Mouse (Mus musculus) MEL (cell line): Measurements from ENCODE around the gene Tec.

Source experiments
- CTCF ChIP-seq, 3 experiments: IDR thresholded peaks in 2 of 3; conservative IDR thresholded peaks in 1 of 3; 2 replicates each; pipeline ENCODE4 v1.5.1; 2011 to 2012; ENCODE audit warnings: low read length in 3 of 3, low read depth in 2 of 3, mild to moderate bottlenecking in 2 of 3, improper control_type of control experiment in 1 of 3, inconsistent platforms in 1 of 3, mixed read lengths in 1 of 3, moderate library complexity in 1 of 3; ENCODE audit not compliant: control insufficient read depth in 1 of 3, insufficient read depth in 1 of 3, poor library complexity in 1 of 3, severe bottlenecking in 1 of 3
- GATA1 ChIP-seq: IDR thresholded peaks from 2 replicates; pipeline ENCODE4 v1.6.1; 2011; ENCODE audit warnings: low read depth, low read length, improper control_type of control experiment
- JUND ChIP-seq: IDR thresholded peaks from 2 replicates; pipeline ENCODE4 v1.6.1; 2011; ENCODE audit warnings: low read depth, mild to moderate bottlenecking, improper control_type of control experiment, low read length
- MAZ ChIP-seq: IDR thresholded peaks from 2 replicates; pipeline ENCODE4 v1.6.1; 2012; ENCODE audit warnings: low read depth, mild to moderate bottlenecking, inconsistent platforms, low read length, improper control_type of control experiment
- MXI1 ChIP-seq: IDR thresholded peaks from 2 replicates; pipeline ENCODE4 v1.6.1; 2011; ENCODE audit warnings: mild to moderate bottlenecking, low read depth, low read length, improper control_type of control experiment
- POLR2A ChIP-seq, 2 experiments: IDR thresholded peaks; 2 replicates each; pipeline ENCODE4 v1.6.1; 2011 to 2012; ENCODE audit warnings: low read length in 2 of 2, mild to moderate bottlenecking in 2 of 2, control low read depth in 1 of 2, improper control_type of control experiment in 1 of 2, low read depth in 1 of 2, moderate library complexity in 1 of 2; ENCODE audit not compliant: control insufficient read depth in 1 of 2, insufficient read depth in 1 of 2, poor library complexity in 1 of 2
- POLR2AphosphoS2 ChIP-seq: IDR thresholded peaks from 2 replicates; pipeline ENCODE4 v1.6.1; 2011; ENCODE audit warnings: low read length, improper control_type of control experiment
- TCF12 ChIP-seq: IDR thresholded peaks from 2 replicates; pipeline ENCODE4 v1.6.1; 2014; ENCODE audit warnings: low read depth, mild to moderate bottlenecking, inconsistent platforms, low read length, improper control_type of control experiment, moderate library complexity
- UBTF ChIP-seq: IDR thresholded peaks from 2 replicates; pipeline ENCODE4 v1.6.1; 2012; ENCODE audit warnings: low read depth, mild to moderate bottlenecking, inconsistent platforms, low read length, improper control_type of control experiment, moderate library complexity, borderline replicate concordance; ENCODE audit not compliant: insufficient read depth
- USF1 ChIP-seq: IDR thresholded peaks from 2 replicates; pipeline ENCODE4 v1.6.1; 2014; ENCODE audit warnings: low read depth, mild to moderate bottlenecking, inconsistent platforms, low read length, improper control_type of control experiment, moderate library complexity
- ZC3H11A ChIP-seq: IDR thresholded peaks from 2 replicates; pipeline ENCODE4 v1.6.1; 2012; ENCODE audit warnings: low read depth, mild to moderate bottlenecking, inconsistent platforms, low read length, improper control_type of control experiment
- ZNF384 ChIP-seq: IDR thresholded peaks from 2 replicates; pipeline ENCODE4 v1.6.1; 2012; ENCODE audit warnings: low read depth, mild to moderate bottlenecking, inconsistent platforms, low read length, improper control_type of control experiment

- no peak for TF ChIP-seq POLR2A (IDR thresholded peaks at IDR 0.05; ENCODE audit: control insufficient read depth in 1 of 2, insufficient read depth in 1 of 2, low read depth in 1 of 2, low read length in 2 of 2, poor library complexity in 1 of 2)
- no peak for TF ChIP-seq MAZ
- TF ChIP-seq POLR2AphosphoS2, result no peak
- TF ChIP-seq CTCF (IDR thresholded peaks at IDR 0.05 in 2 of 3, conservative IDR thresholded peaks at IDR 0.05 in 1 of 3; ENCODE audit: control insufficient read depth in 1 of 3, insufficient read depth in 1 of 3, low read depth in 2 of 3, low read length in 3 of 3, poor library complexity in 1 of 3, severe bottlenecking in 1 of 3), result no peak
- TF ChIP-seq UBTF, result no peak
- TF ChIP-seq MXI1, result no peak
- TF ChIP-seq ZNF384, result no peak
- TF ChIP-seq TCF12, result no peak
- TF ChIP-seq JUND, result no peak
- no peak for TF ChIP-seq GATA1
- TF ChIP-seq ZC3H11A, result no peak
- no peak for TF ChIP-seq USF1
These were observed 106.5 kb downstream of the Tec start for GRCm38 (mm10) chr5:72761758-72762157.
